Mouse (Mus musculus): ENCODE results near the gene Olfr50.

Olfr50 gene

GRCm38 (mm10) chr2:36790238-36790637, at the start of gene Olfr50:
TSS of gene Olfr50 (plus strand) at chr2:36790538.
- no peak for DNase-seq (ENCODE audit: extremely low spot score)

GRCm38 (mm10) chr2:36783976-36784375, 6.4 kb upstream of the Olfr50 start, which contains the start of gene Olfr348:
TSS of gene Olfr348 (plus strand) at chr2:36784276.
- DNase-seq (ENCODE audit: extremely low spot score) = no peak

- DNase-seq (ENCODE audit: extremely low spot score) = no peak
Observed at GRCm38 (mm10) chr2:36816932-36817331, 26.6 kb downstream of the Olfr50 start, which contains the start of gene Olfr3. TSS of gene Olfr3 (minus strand) at chr2:36817032.

GRCm38 (mm10) chr2:36846010-36846409, 55.7 kb downstream of the Olfr50 start, which contains the start of gene Olfr350:
TSS of gene Olfr350 (plus strand) at chr2:36846310.
- no peak for DNase-seq (ENCODE audit: extremely low spot score)

All from embryo, embryonic 9.5 days (tissue).